Comparison of ENCODE assay signal across 8 mouse cellular contexts in genomic region chr16:84773268-84773861, GRCm38 (mm10). TPM values are rescaled to one million over a fixed set of nuclear protein-coding genes. Genes with fewer than 3 reads are reported as not detected.
A peak's percentile ranks its signal among the peaks of the same experiment; 100 is the strongest.
DNase-seq lines count a peak whose midpoint lies in the region; ATAC-seq lines count a peak whose summit lies in the region.

No protein-coding gene starts in this region.

- H3K4me2 ChIP-seq in hindbrain, embryonic 13.5 days = peak overlapping the region; percentile 94
- peak overlapping the region; percentile 67 for H3K4me2 ChIP-seq in midbrain, embryonic 12.5 days (replicated peaks)

- no peaks in the 10 kb centered on the region for H3K36me3 ChIP-seq in hindbrain, embryonic 13.5 days
- H3K36me3 ChIP-seq in midbrain, embryonic 12.5 days = peaks cover 4% of the 10 kb centered on the region; the same call in 1 of the 2 replicates

- ATAC-seq in hindbrain, embryonic 13.5 days (ENCODE audit: low FRiP score) = peak; percentile 22
- peak; percentile 32 for ATAC-seq in midbrain, embryonic 12.5 days (ENCODE audit: low FRiP score, low read depth)

- H3K9ac ChIP-seq in hindbrain, embryonic 13.5 days = peak overlapping the region; percentile 81
- H3K9ac ChIP-seq in midbrain, embryonic 12.5 days (replicated peaks) = peak overlapping the region; percentile 92

- H3K27ac ChIP-seq in hindbrain, embryonic 13.5 days = peak overlapping the region; percentile 92
- H3K27ac ChIP-seq in midbrain, embryonic 12.5 days (replicated peaks) = peak overlapping the region; percentile 98

- peaks cover 32% of the 10 kb centered on the region for H3K4me1 ChIP-seq in hindbrain, embryonic 13.5 days (replicated peaks)
- peaks cover 18% of the 10 kb centered on the region for H3K4me1 ChIP-seq in midbrain, embryonic 12.5 days

- H3K4me3 ChIP-seq in hindbrain, embryonic 13.5 days = peak overlapping the region; percentile 75
- H3K4me3 ChIP-seq in midbrain, embryonic 12.5 days = peak overlapping the region; percentile 82

- H3K9me3 ChIP-seq in hindbrain, embryonic 13.5 days = no peaks in the 10 kb centered on the region
- H3K9me3 ChIP-seq in midbrain, embryonic 12.5 days = no peaks in the 10 kb centered on the region

- WGBS in hindbrain, embryonic 13.5 days = under 1% methylated on average over 15 of the region's 15 CpGs
- WGBS in midbrain, embryonic 12.5 days = 2% methylated on average over 15 of the region's 15 CpGs

- no peaks in the 10 kb centered on the region for H3K27me3 ChIP-seq in hindbrain, embryonic 13.5 days
- H3K27me3 ChIP-seq in midbrain, embryonic 12.5 days = no peaks in the 10 kb centered on the region

- DNase-seq in heart, adult 11 months = peak; percentile 97
- no peak for DNase-seq in heart, postnatal 25 days (ENCODE audit: low spot score)
- DNase-seq in embryo, embryonic 11 days = peak; percentile 59
- DNase-seq in B cell, adult 2 months = no peak
- no peak for DNase-seq in left cerebral cortex, adult 11 months (ENCODE audit: low spot score)
- DNase-seq in right cerebral cortex, postnatal 10 days (ENCODE audit: low spot score in 2 of 2) = no peak

- intact Hi-C loops in heart, postnatal 25 days (cut with DNase I) = loop anchor here (2.0 kb wide), 1 partner anchor 39 kb away; the partner anchor contains the start of gene Mrpl39

RNA-seq across cellular contexts. Expression of gene Jam2, which starts 0.6 kb away (rescaled TPM):
- total RNA-seq in heart, postnatal 25 days (2021) = 10 to 100 TPM; 63.5 to 66.0 TPM
- polyA plus RNA-seq in hindbrain, embryonic 13.5 days (2015; fragmentation: Nextera tagmentation; extraction: Ambion mirVana) = 25.7 and 27.2 TPM in 2 replicates
- polyA plus RNA-seq in midbrain, embryonic 12.5 days (2016; fragmentation: Nextera tagmentation; extraction: Ambion mirVana) = 73.7 and 75.8 TPM in 2 replicates

RNA-seq across cellular contexts. Expression of gene Mrpl39, which starts 37.8 kb away (rescaled TPM):
- 10 to 100 TPM; 34.3 to 38.8 TPM for total RNA-seq in heart, postnatal 25 days (2021)
- 39.7 and 42.0 TPM in 2 replicates for polyA plus RNA-seq in hindbrain, embryonic 13.5 days (2015; fragmentation: Nextera tagmentation; extraction: Ambion mirVana)
- polyA plus RNA-seq in midbrain, embryonic 12.5 days (2016; fragmentation: Nextera tagmentation; extraction: Ambion mirVana) = 49.4 and 51.3 TPM in 2 replicates

Comparison
In these comparisons a context has a peak if more than half of its experiments do, and no peak if none do; other contexts are left out.
1. DNase-seq: peak in heart, adult 11 months (single experiment) and embryo, embryonic 11 days (single experiment); none in heart, postnatal 25 days (single experiment), B cell, adult 2 months (0 of 2), left cerebral cortex, adult 11 months (single experiment) and right cerebral cortex, postnatal 10 days (0 of 2).